Mouse (Mus musculus) heart, embryonic 16.5 days (tissue): ENCODE measurements around the gene Vegfd. TPM values are rescaled to one million over a fixed set of nuclear protein-coding genes. Genes with fewer than 3 reads are reported as not detected.

Source experiments
- ATAC-seq: fragments of 200-750 bp; cut with Nextera tagmentation; replicated peaks from 2 replicates; pipeline ENCODE4 v1.8.0; 2017; ENCODE audit warnings: moderate number of reproducible peaks; ENCODE audit not compliant: insufficient read depth, low FRiP score; ENCODE audit errors: extremely low read depth
- H3K27ac ChIP-seq: fragments of 300-500 bp; sonication (generic); 2 replicates; pipeline ENCODE4 v1.5.1; 2014; ENCODE audit warnings: mild to moderate bottlenecking, low read length, control low read depth, moderate library complexity
- H3K27me3 ChIP-seq: fragments of 300-500 bp; sonication (generic); 2 replicates; pipeline ENCODE4 v1.6.1; 2014; ENCODE audit warnings: low read length, mixed read lengths; ENCODE audit not compliant: control insufficient read depth, insufficient read depth
- H3K36me3 ChIP-seq: fragments of 300-500 bp; sonication (generic); 2 replicates; pipeline ENCODE4 v1.6.1; 2014; ENCODE audit not compliant: control insufficient read depth, insufficient read depth
- H3K4me1 ChIP-seq: fragments of 300-500 bp; sonication (generic); 2 replicates; pipeline ENCODE4 v1.6.1; 2014; ENCODE audit warnings: low read length, mixed read lengths; ENCODE audit not compliant: control insufficient read depth, insufficient read depth
- H3K4me2 ChIP-seq: fragments of 300-500 bp; sonication (generic); 2 replicates; pipeline ENCODE4 v1.6.1; 2014; ENCODE audit warnings: low read depth, mild to moderate bottlenecking, control low read depth, low read length
- H3K4me3 ChIP-seq: fragments of 300-500 bp; sonication (generic); 2 replicates; pipeline ENCODE4 v1.5.1; 2014; ENCODE audit warnings: mild to moderate bottlenecking, control low read depth, low read length
- H3K9ac ChIP-seq: fragments of 300-500 bp; sonication (generic); 2 replicates; pipeline ENCODE4 v1.6.1; 2014; ENCODE audit warnings: low read length, control low read depth
- H3K9me3 ChIP-seq: fragments of 300-500 bp; sonication (generic); replicated peaks from 2 replicates; pipeline ENCODE4 v1.6.1; 2016; ENCODE audit warnings: low read length; ENCODE audit not compliant: control insufficient read depth
- whole genome bisulfite sequencing: fragments of 180-500 bp; shearing (Covaris S2); extraction: QIAGEN DNeasy Blood & Tissue Kit; methylation state at CpG from one replicate; pipeline ENCODE4 v1.1.7; 2014; 5-methylcytosine and 5-hydroxymethylcytosine counted together
- polyA plus RNA-seq: library from polyadenylated mRNA; unstranded; fragments of >200 nt; fragmentation: Nextera tagmentation; extraction: Ambion mirVana; gene quantifications from 2 replicates; pipeline ENCODE4 v1.2.1, GENCODE M21; 2015

The Vegfd gene
- polyA plus RNA-seq, 1 experiment from 2014 or later, result 3.7 TPM

GRCm38 (mm10) chrX:164445601-164446000 lies 72.4 kb downstream of the Vegfd start:
- 0 out of 2 replicates have a peak, but pooled peaks cover 5% of the 10 kb centered on the region for H3K36me3 ChIP-seq
- 76% methylated on average over 12 of the region's 12 CpGs for WGBS
- H3K27ac ChIP-seq, result no peak overlapping the region
- H3K4me3 ChIP-seq, result no peak overlapping the region
- H3K4me2 ChIP-seq, result no peak overlapping the region
- no peak overlapping the region for H3K9ac ChIP-seq
- H3K27me3 ChIP-seq, result no peaks in the 10 kb centered on the region
- H3K9me3 ChIP-seq, result peaks cover 5% of the 10 kb centered on the region; the same call in 1 of the 2 replicates
- no peak for ATAC-seq
- H3K4me1 ChIP-seq, result peaks cover 8% of the 10 kb centered on the region; the same call in 1 of the 2 replicates

- 78% methylated on average over 10 of the region's 10 CpGs for WGBS
- Histone ChIP-seq H3K27me3 (no peaks in the 10 kb centered on the region), H3K27ac (no peak overlapping the region), H3K9me3 (peaks cover 5% of the 10 kb centered on the region; the same call in 1 of the 2 replicates), H3K4me3 (no peak overlapping the region), H3K4me1 (peaks cover 8% of the 10 kb centered on the region; the same call in 1 of the 2 replicates), H3K4me2 (no peak overlapping the region), H3K36me3 (0 out of 2 replicates have a peak, but pooled peaks cover 5% of the 10 kb centered on the region), H3K9ac (no peak overlapping the region)
- no peak for ATAC-seq
Observed at GRCm38 (mm10) chrX:164446106-164446551, 73.0 kb downstream of the Vegfd start.

- H3K27me3 ChIP-seq, result no peaks in the 10 kb centered on the region
- WGBS, result 83% methylated on average over 9 of the region's 9 CpGs
- H3K4me1 ChIP-seq, result 0 out of 2 replicates have a peak, but pooled peaks cover 8% of the 10 kb centered on the region
- H3K9ac ChIP-seq, result no peak overlapping the region
- peaks cover 5% of the 10 kb centered on the region; the same call in 1 of the 2 replicates for H3K9me3 ChIP-seq
- no peak overlapping the region for H3K4me3 ChIP-seq
- H3K4me2 ChIP-seq, result no peak overlapping the region
- ATAC-seq, result no peak
- no peak overlapping the region for H3K27ac ChIP-seq
- 0 out of 2 replicates have a peak, but pooled peaks cover 5% of the 10 kb centered on the region for H3K36me3 ChIP-seq
Observed at GRCm38 (mm10) chrX:164446835-164447681, 73.9 kb downstream of the Vegfd start.

GRCm38 (mm10) chrX:164447682-164448071 lies 74.5 kb downstream of the Vegfd start:
- H3K4me1 ChIP-seq, result 0 out of 2 replicates have a peak, but pooled peaks cover 6% of the 10 kb centered on the region

GRCm38 (mm10) chrX:164449201-164449600 lies 76.0 kb downstream of the Vegfd start:
- Histone ChIP-seq H3K9me3 (peaks cover 5% of the 10 kb centered on the region; the same call in 1 of the 2 replicates), H3K27me3 (no peaks in the 10 kb centered on the region), H3K27ac (no peak overlapping the region), H3K9ac (no peak overlapping the region), H3K36me3 (0 out of 2 replicates have a peak, but pooled peaks cover 5% of the 10 kb centered on the region), H3K4me3 (no peak overlapping the region), H3K4me1 (0 out of 2 replicates have a peak, but pooled peaks cover 2% of the 10 kb centered on the region), H3K4me2 (no peak overlapping the region)
- 30% methylated on average over 3 of the region's 3 CpGs for WGBS
- ATAC-seq, result no peak

More at GRCm38 (mm10) chrX:164447682-164448071, 74.5 kb downstream of the Vegfd start:
- no peaks in the 10 kb centered on the region for H3K27me3 ChIP-seq
- 0 out of 2 replicates have a peak, but pooled peaks cover 5% of the 10 kb centered on the region for H3K36me3 ChIP-seq
- ATAC-seq, result no peak
- no peak overlapping the region for H3K4me3 ChIP-seq
- peaks cover 5% of the 10 kb centered on the region; the same call in 1 of the 2 replicates for H3K9me3 ChIP-seq
- no peak overlapping the region for H3K9ac ChIP-seq
- H3K4me2 ChIP-seq, result no peak overlapping the region
- H3K27ac ChIP-seq, result no peak overlapping the region
- 78% methylated on average over 2 of the region's 2 CpGs for WGBS

Other genes with a start within 250 kb of the Vegfd start
- gene Ace2, start 234.0 kb upstream of the Vegfd start, polyA plus RNA-seq, result 1.4 and 3.1 TPM in 2 replicates
- 3.8 and 5.5 TPM in 2 replicates for gene Bmx, start 115.2 kb upstream of the Vegfd start, polyA plus RNA-seq
- 5.9 and 7.5 TPM in 2 replicates for gene Pir, start 104.0 kb upstream of the Vegfd start, polyA plus RNA-seq
- 8.2 and 8.6 TPM in 2 replicates for gene Piga, start 46.4 kb downstream of the Vegfd start, polyA plus RNA-seq
- gene Asb11, start 63.6 kb downstream of the Vegfd start, polyA plus RNA-seq, result 79.9 and 83.9 TPM in 2 replicates
- gene Asb9, start 132.9 kb downstream of the Vegfd start, polyA plus RNA-seq, result not detected in 2 replicates